Mouse (Mus musculus): Measurements from ENCODE around the gene Ctdnep1. TPM values are rescaled to one million over a fixed set of nuclear protein-coding genes. Genes with fewer than 3 reads are reported as not detected.

The Ctdnep1 gene
- 30.0 and 30.9 TPM in 2 replicates for polyA plus RNA-seq (2015; fragmentation: Nextera tagmentation; extraction: Ambion mirVana)

GRCm38 (mm10) chr11:69981141-69981762 lies at the start of gene Ctdnep1:
Ctdnep1 (plus strand) TSS chr11:69981156.
- Histone ChIP-seq H3K27me3 (no peaks in the 10 kb centered on the region), H3K4me3 (peak within 1 kb of the TSS; percentile 99), H3K4me2 (peak within 1 kb of the TSS; percentile 91), H3K27ac (peak within 1 kb of the TSS; percentile 99), H3K36me3 (peaks cover 49% of the 10 kb centered on the region), H3K9ac (peak within 1 kb of the TSS; percentile 99), H3K4me1 (peaks cover 29% of the 10 kb centered on the region), H3K9me3 (no peaks in the 10 kb centered on the region)
- no peak for ATAC-seq (ENCODE audit: insufficient number of reproducible peaks, insufficient read depth, low FRiP score, low TSS enrichment, low read depth)
- WGBS, result under 1% methylated on average over 42 of the region's 43 CpGs

DNA sequence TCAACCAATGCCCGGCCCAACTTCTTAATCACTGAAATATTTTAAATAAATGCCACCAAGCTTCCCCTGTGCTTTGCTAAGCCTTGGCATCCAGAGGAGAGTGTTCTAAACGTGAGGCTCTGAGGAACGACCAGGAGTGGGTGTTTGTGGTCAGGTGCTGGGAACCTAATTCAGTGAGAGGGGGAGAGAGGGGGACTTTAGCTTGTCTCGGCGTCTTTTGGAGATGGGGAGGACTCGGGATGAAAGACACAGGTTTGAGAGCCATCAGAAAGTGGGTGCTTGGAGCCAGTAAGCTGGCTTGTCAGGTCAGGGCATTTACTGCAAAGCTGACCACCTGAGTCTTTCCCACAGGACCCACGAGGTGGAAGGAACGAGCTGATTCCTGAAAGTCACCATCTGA lies 49.2 kb upstream of the Ctdnep1 start:
- Histone ChIP-seq H3K4me1 (peaks cover 17% of the 10 kb centered on the region), H3K36me3 (no peaks in the 10 kb centered on the region), H3K4me2 (no peak overlapping the region), H3K27ac (no peak overlapping the region), H3K9ac (no peak overlapping the region), H3K4me3 (no peak overlapping the region), H3K27me3 (peaks cover 7% of the 10 kb centered on the region; the same call in 1 of the 2 replicates), H3K9me3 (no peaks in the 10 kb centered on the region)
- ATAC-seq (ENCODE audit: insufficient number of reproducible peaks, insufficient read depth, low FRiP score, low TSS enrichment, low read depth), result no peak
- WGBS, result 70% methylated on average over 8 of the region's 8 CpGs

DNA sequence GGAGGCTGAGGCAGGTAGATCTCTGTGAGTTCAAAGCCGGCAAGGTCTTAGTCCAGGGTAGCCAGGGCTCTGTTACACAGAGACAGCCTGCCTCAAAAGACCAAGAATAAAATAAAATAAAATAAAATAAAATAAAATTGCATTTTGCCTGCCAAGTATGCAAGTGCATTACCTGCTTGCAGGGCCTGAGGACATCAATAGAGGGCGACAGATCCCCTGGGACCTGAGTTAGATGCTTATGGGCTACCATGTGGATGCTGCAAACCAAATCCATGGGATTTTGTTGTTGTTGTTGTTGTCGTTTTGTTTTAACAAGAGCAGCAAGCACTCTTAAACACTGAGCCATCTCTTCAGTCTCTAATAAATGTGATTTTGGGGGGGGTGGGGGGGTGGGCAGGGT lies 48.7 kb upstream of the Ctdnep1 start:
- ATAC-seq (ENCODE audit: insufficient number of reproducible peaks, insufficient read depth, low FRiP score, low TSS enrichment, low read depth), result no peak
- Histone ChIP-seq H3K27ac (no peak overlapping the region), H3K27me3 (peaks cover 12% of the 10 kb centered on the region; the same call in 1 of the 2 replicates), H3K9ac (no peak overlapping the region), H3K9me3 (no peaks in the 10 kb centered on the region), H3K36me3 (no peaks in the 10 kb centered on the region), H3K4me2 (no peak overlapping the region), H3K4me1 (peaks cover 22% of the 10 kb centered on the region), H3K4me3 (no peak overlapping the region)
- 36% methylated on average over 3 of the region's 3 CpGs for WGBS

GRCm38 (mm10) chr11:69933066-69933465 lies 47.9 kb upstream of the Ctdnep1 start:
- Histone ChIP-seq H3K4me3 (no peak overlapping the region), H3K9me3 (no peaks in the 10 kb centered on the region), H3K4me2 (no peak overlapping the region), H3K27me3 (peaks cover 16% of the 10 kb centered on the region), H3K36me3 (no peaks in the 10 kb centered on the region), H3K9ac (no peak overlapping the region), H3K27ac (no peak overlapping the region), H3K4me1 (peaks cover 30% of the 10 kb centered on the region)
- no peak for ATAC-seq (ENCODE audit: insufficient number of reproducible peaks, insufficient read depth, low FRiP score, low TSS enrichment, low read depth)
- WGBS, result 70% methylated on average over 4 of the region's 4 CpGs

- Histone ChIP-seq H3K36me3 (no peaks in the 10 kb centered on the region), H3K4me2 (peak overlapping the region; percentile 56), H3K4me3 (peak overlapping the region; percentile 27), H3K9ac (peak overlapping the region; percentile 61; the same call in 1 of the 2 replicates), H3K9me3 (no peaks in the 10 kb centered on the region), H3K27me3 (peaks cover 20% of the 10 kb centered on the region), H3K4me1 (peaks cover 37% of the 10 kb centered on the region), H3K27ac (no peak overlapping the region)
- under 1% methylated on average over 18 of the region's 18 CpGs for WGBS
- 0 out of 2 replicates have a peak, but pooled peaks have one; percentile 57 for ATAC-seq (ENCODE audit: insufficient number of reproducible peaks, insufficient read depth, low FRiP score, low TSS enrichment, low read depth)
Observed at GRCm38 (mm10) chr11:69934169-69934568, 46.8 kb upstream of the Ctdnep1 start.

- H3K9me3 ChIP-seq, result no peaks in the 10 kb centered on the region
- peak overlapping the region; percentile 58; the same call in 1 of the 2 replicates for H3K4me3 ChIP-seq
- no peaks in the 10 kb centered on the region for H3K36me3 ChIP-seq
- H3K4me2 ChIP-seq, result peak overlapping the region; percentile 56
- peaks cover 37% of the 10 kb centered on the region for H3K4me1 ChIP-seq
- H3K27ac ChIP-seq, result no peak overlapping the region
- peaks cover 20% of the 10 kb centered on the region for H3K27me3 ChIP-seq
- no peak for ATAC-seq (ENCODE audit: insufficient number of reproducible peaks, insufficient read depth, low FRiP score, low TSS enrichment, low read depth)
- 16% methylated on average over 6 of the region's 6 CpGs for WGBS
- H3K9ac ChIP-seq, result no peak overlapping the region
Observed at GRCm38 (mm10) chr11:69934681-69935080, 46.3 kb upstream of the Ctdnep1 start.

- Histone ChIP-seq H3K27me3 (peaks cover 20% of the 10 kb centered on the region), H3K9me3 (no peaks in the 10 kb centered on the region), H3K9ac (peak within 1 kb of the TSS; percentile 80), H3K4me3 (peak within 1 kb of the TSS; percentile 58), H3K4me2 (peak within 1 kb of the TSS; percentile 100), H3K36me3 (no peaks in the 10 kb centered on the region), H3K4me1 (peaks cover 37% of the 10 kb centered on the region), H3K27ac (no peak within 1 kb of the TSS; the same call in 1 of the 2 replicates)
- 2% methylated on average over 55 of the region's 62 CpGs for WGBS
- ATAC-seq (ENCODE audit: insufficient number of reproducible peaks, insufficient read depth, low FRiP score, low TSS enrichment, low read depth), result peak; percentile 83
Observed at GRCm38 (mm10) chr11:69935137-69935879, 45.6 kb upstream of the Ctdnep1 start, which contains the start of gene Ybx2. Ybx2 (plus strand) TSS chr11:69935796.

DNA sequence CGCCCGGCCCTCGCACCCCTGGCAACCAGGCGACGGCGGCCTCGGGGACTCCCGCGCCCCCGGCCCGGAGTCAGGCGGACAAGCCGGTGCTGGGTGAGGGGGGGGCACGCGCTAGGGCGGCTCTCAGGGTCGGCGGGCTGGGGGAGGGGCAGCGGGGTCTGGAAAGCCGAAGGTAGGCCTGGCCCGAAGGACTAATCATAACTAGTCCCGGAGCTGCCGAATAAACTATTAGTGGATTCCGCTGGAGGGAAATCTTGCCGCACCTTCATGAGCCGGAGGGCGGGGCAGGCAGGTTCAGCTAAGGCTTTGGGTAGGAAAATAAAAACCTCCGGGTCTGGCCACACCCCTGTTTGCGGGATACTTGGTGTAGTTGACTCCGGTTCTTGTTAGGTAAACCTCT lies 44.8 kb upstream of the Ctdnep1 start:
- Histone ChIP-seq H3K27ac (no peak overlapping the region), H3K27me3 (peaks cover 20% of the 10 kb centered on the region)
- WGBS, result 3% methylated on average over 30 of the region's 30 CpGs

DNA sequence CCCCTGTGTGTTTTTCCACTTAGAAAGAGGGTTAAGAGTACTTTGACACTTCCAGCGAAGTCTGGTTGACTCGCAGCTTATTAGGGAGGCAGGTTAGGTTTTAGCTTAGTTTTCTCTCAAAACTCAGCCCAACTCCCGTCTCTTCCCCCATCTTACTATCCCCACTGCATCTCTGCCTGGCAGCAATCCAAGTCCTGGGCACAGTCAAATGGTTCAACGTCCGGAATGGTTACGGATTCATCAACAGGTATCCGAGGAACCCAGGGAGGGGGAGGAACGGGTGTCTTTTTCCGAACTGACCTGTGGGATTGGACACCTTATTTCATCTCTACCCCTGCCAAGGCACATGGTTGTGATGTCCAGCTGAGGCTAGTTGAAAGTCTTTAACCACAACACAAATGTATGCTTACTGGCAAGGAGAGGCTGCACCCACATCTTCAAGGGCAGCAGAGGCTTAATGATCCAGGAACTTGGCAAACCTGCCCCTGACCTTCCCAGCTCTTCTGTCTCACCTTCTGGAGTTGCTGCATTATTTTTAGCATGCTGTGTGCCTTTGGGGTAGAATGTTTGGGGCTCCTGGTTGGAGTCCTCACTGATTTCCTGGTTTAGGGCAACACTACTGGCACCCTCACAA lies 44.1 kb upstream of the Ctdnep1 start:
- H3K9ac ChIP-seq, result peak overlapping the region; percentile 52
- H3K4me2 ChIP-seq, result peak overlapping the region; percentile 100
- 40% methylated on average over 9 of the region's 9 CpGs for WGBS
- no peak for ATAC-seq (ENCODE audit: insufficient number of reproducible peaks, insufficient read depth, low FRiP score, low TSS enrichment, low read depth)
- no peak overlapping the region for H3K27ac ChIP-seq
- H3K36me3 ChIP-seq, result no peaks in the 10 kb centered on the region
- peaks cover 37% of the 10 kb centered on the region for H3K4me1 ChIP-seq
- peak overlapping the region; percentile 58 for H3K4me3 ChIP-seq
- peaks cover 20% of the 10 kb centered on the region for H3K27me3 ChIP-seq
- H3K9me3 ChIP-seq, result no peaks in the 10 kb centered on the region

More for the DNA sequence above, 44.8 kb upstream of the Ctdnep1 start:
- H3K4me3 ChIP-seq, result peak overlapping the region; percentile 58
- H3K9me3 ChIP-seq, result no peaks in the 10 kb centered on the region
- no peaks in the 10 kb centered on the region for H3K36me3 ChIP-seq
- peak overlapping the region; percentile 80 for H3K9ac ChIP-seq
- H3K4me2 ChIP-seq, result peak overlapping the region; percentile 100
- no peak for ATAC-seq (ENCODE audit: insufficient number of reproducible peaks, insufficient read depth, low FRiP score, low TSS enrichment, low read depth)
- peaks cover 37% of the 10 kb centered on the region for H3K4me1 ChIP-seq

GRCm38 (mm10) chr11:69937385-69937784 lies 43.6 kb upstream of the Ctdnep1 start:
- H3K36me3 ChIP-seq, result peaks cover 5% of the 10 kb centered on the region
- peaks cover 20% of the 10 kb centered on the region for H3K27me3 ChIP-seq
- H3K27ac ChIP-seq, result no peak overlapping the region; the same call in 1 of the 2 replicates
- no peak for ATAC-seq (ENCODE audit: insufficient number of reproducible peaks, insufficient read depth, low FRiP score, low TSS enrichment, low read depth)
- WGBS, result 18% methylated on average over 4 of the region's 4 CpGs
- H3K9ac ChIP-seq, result peak overlapping the region; percentile 52
- peaks cover 37% of the 10 kb centered on the region for H3K4me1 ChIP-seq
- 0 out of 2 replicates have a peak overlapping the region, but pooled peaks have one; percentile 58 for H3K4me3 ChIP-seq
- no peaks in the 10 kb centered on the region for H3K9me3 ChIP-seq
- peak overlapping the region; percentile 100 for H3K4me2 ChIP-seq

GRCm38 (mm10) chr11:69937834-69938233 lies 43.1 kb upstream of the Ctdnep1 start:
- peaks cover 10% of the 10 kb centered on the region for H3K36me3 ChIP-seq
- H3K9ac ChIP-seq, result 0 out of 2 replicates have a peak overlapping the region, but pooled peaks have one; percentile 52
- no peaks in the 10 kb centered on the region for H3K9me3 ChIP-seq
- no peak overlapping the region; the same call in 1 of the 2 replicates for H3K27ac ChIP-seq
- H3K4me1 ChIP-seq, result peaks cover 37% of the 10 kb centered on the region
- WGBS, result 60% methylated on average over 5 of the region's 5 CpGs
- 0 out of 2 replicates have a peak overlapping the region, but pooled peaks have one; percentile 100 for H3K4me2 ChIP-seq
- H3K4me3 ChIP-seq, result no peak overlapping the region
- peaks cover 20% of the 10 kb centered on the region for H3K27me3 ChIP-seq
- ATAC-seq (ENCODE audit: insufficient number of reproducible peaks, insufficient read depth, low FRiP score, low TSS enrichment, low read depth), result no peak

Data from embryonic facial prominence, embryonic 13.5 days (tissue).